Mouse (Mus musculus) small intestine, adult 2 months (tissue): ENCODE data around the gene Fam149a.

ENCODE experiments used
- CTCF ChIP-seq: fragments of 200-500 bp; IDR thresholded peaks from 2 replicates; pipeline ENCODE4 v1.5.1; 2012; ENCODE audit warnings: low read depth, mild to moderate bottlenecking, control low read depth, inconsistent platforms, low read length, moderate library complexity, mixed read lengths; ENCODE audit not compliant: insufficient replicate concordance, insufficient read length; ENCODE audit errors: extremely low read depth
- POLR2A ChIP-seq: fragments of 200-500 bp; IDR thresholded peaks from 2 replicates; pipeline ENCODE4 v1.6.1; 2012; ENCODE audit warnings: low read depth, mild to moderate bottlenecking, control low read depth, inconsistent platforms, low read length, moderate library complexity

DNA sequence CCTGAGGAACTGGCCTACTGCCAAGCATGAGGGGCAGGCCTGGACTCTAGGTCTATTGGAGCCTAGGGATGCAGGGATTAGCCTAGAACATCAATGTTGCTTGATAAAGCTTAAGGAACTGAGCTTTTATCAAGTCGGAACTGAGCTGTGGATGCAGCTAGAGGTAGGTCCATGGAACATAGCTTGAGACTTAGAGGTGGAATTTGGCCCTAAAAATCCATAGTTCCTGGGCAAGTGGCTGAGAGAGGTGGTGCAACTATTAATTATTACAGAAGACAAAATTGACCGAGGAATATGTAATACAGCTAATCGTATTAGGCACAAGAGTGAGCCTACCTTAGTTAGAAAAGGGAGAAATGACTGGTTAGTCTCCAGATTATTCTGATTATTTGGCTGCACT is 77.7 kb downstream of the Fam149a start:
- TF ChIP-seq CTCF (no peak), POLR2A (no peak)
